Mouse (Mus musculus) embryo, embryonic 11.5 days (tissue): ENCODE results near the gene Olfr889.
"Not testable (repeated sequence)": the region's sequence is repeated elsewhere in the genome, so short reads cannot be mapped to it uniquely, and the experiment has no call there.

Experiments used
- DNase-seq: peaks from one replicate; pipeline ENCODE4 v3.0.0-alpha.2; 2012; ENCODE audit warnings: low read depth, low spot score

The Olfr889 gene

GRCm38 (mm10) chr9:38114898-38115297, at the start of gene Olfr889:
TSS of gene Olfr889 (plus strand) at chr9:38115198.
- DNase-seq, result no peak

- DNase-seq, result no peak
Measured at GRCm38 (mm10) chr9:38083772-38084171, 31.2 kb upstream of the Olfr889 start, which contains the start of gene Olfr887. TSS of gene Olfr887 (plus strand) at chr9:38084072.

DNA sequence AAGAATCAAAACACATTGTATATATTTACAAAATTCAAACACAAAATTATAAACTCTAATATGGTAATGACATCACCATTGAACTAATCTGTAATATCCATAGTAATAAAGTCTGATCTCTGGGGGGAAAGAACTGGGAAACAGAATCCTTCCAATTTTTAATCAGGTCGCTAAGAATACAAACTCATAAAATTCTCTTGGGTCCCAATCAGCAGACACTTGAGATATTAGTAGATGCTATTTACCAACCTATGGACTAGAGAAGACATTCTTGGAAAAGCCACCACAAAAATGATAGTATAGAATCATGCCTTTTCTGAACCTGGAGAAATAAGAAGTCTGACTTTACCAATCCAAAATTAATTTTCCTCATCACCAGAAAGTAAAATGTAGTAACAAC, 7.2 kb upstream of the Olfr889 start, which contains the start of gene Olfr888:
Gene Olfr888 (plus strand): TSS at position 301 of the 400 bp plus-strand sequence.
- DNase-seq, result no peak

DNA sequence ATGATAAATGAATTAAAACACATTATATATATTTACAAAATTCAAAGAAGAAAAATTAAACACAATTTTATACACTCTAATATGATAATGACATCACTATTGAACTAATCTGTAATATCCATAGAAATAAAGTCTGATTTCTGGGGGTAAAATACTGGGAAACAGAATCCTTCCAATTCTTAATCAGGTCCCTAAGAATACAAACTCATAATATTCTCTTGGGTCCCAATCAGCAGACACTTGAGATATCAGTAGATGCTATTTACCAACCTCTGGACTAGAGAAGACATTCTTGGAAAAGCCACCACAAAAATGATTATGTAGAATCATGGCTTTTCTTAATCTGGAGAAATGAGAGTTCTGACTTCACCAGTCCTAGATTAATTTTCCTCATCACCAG, 27.2 kb downstream of the Olfr889 start, which contains the start of gene Olfr890:
Gene Olfr890 (plus strand): TSS at position 301 of the 400 bp plus-strand sequence.
- DNase-seq, result no peak

DNA sequence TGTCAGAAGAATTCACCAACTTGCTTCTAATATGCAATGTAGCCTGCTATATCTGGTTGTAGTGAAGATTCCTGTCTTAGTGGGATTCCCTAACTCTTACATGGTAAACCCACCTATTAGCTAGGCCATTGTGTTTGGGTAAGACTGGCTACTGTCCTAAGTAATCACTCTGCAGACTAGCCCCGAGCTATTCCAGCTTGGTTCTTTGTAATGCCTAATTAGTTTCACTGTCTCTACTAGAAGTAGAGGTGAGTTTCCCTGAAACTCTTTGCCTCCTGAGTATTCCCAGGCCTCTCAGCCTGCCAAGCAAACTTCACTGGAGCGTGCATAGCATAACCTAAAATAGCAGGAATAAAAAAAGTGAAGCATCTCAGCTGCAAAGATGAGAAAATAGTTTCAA, 53.3 kb downstream of the Olfr889 start:
- not testable (repeated sequence) for DNase-seq
